Mouse (Mus musculus) liver, postnatal 0 days (tissue): ENCODE measurements around the gene Ano9.

Experiments used
- CTCF ChIP-seq: sonication (generic); IDR thresholded peaks from 2 replicates; pipeline ENCODE4 v1.5.1; 2016; ENCODE audit warnings: antibody characterized with exemption, low read depth
- EP300 ChIP-seq: IDR thresholded peaks from 2 replicates; pipeline ENCODE4 v1.6.1; 2016; ENCODE audit warnings: antibody characterized with exemption, low read depth, mild to moderate bottlenecking

DNA sequence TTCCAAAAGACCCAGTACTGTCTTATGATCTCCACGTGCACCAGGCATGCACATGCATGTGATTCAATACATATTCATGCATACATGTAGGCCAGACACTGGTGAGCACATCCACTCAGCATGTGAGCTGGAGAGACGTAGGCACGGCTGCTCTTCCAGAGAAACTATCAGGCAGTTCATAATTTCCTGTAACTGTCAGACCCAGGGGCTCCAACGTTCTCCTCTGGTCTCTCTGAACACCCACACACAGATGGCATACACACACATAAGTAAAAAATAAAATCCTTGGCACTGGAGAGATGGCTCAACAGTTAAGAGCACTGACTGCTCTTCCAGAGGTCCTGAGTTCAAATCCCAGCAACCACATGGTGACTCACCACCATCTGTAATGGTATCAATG, 43.8 kb downstream of the Ano9 start:
- TF ChIP-seq EP300 (no peak), CTCF (no peak)
